Mouse (Mus musculus): ENCODE results near the gene Nxph4. TPM values are rescaled to one million over a fixed set of nuclear protein-coding genes. Genes with fewer than 3 reads are reported as not detected.
A peak's percentile ranks its signal among the peaks of the same experiment; 100 is the strongest.

Nxph4 gene
- total RNA-seq (2012; rRNA removed) = 0.13 TPM in 1 of 2 replicates, not detected in the other
- total RNA-seq (2014; rRNA removed) = not detected in 2 replicates
- polyA plus RNA-seq (2012; ENCODE audit: insufficient read length, low read depth) = 0.14 and 0.15 TPM in 2 replicates

DNA sequence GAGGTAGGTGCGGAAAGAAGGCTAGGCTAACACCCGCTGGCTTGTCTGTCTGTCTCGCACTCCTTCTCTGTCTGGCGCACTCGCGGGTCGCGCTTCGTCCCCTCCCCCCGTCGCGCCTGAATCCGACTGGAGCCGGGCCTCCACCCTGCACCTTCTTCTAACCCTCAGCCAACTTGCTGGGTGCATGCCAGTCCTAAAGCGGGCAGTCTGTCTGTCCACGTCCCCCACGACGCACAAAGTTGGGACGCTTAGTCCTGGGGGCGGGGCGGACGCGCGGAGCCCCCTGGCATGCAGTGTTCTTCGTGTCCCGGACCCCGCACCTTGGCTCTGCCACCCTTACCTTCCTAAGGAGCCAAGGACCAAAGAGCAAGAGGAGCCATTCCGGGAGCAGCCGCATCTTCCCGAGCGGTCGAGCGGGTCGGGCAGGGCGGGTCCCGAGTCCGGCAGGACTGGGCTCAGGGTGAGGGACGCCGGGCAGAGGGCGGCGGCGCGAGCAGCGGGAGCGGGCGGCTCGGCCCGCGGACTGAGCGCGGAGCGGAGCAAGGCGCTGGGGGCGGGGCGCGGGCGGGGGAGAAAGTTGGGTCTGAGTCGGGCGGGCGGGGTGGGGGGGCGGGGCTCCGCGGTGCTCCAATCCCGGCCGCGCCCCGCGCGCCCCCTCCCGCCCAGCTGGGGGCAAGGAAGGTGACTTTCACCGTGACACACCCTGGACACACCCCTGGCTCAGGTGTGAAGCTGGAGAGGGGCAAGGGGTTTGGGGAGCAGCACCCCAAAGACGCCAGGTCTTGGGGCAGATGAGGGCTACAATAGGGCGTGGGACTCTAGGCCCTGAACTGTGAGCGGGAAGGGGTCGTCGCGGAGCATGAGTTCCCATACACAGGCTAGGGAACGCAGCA, at the start of gene Nxph4:
Gene Nxph4, minus strand, starts transcription at position 524 of the 893 bp plus-strand sequence.
- H3K27me3 ChIP-seq (replicated peaks) = peaks cover 65% of the 10 kb centered on the region
- TF ChIP-seq ETS1 (conservative IDR thresholded peaks at IDR 0.05; ENCODE audit: low read depth, low read length) (no peak), ZNF384 (IDR thresholded peaks at IDR 0.05; ENCODE audit: low read depth, low read length) (no peak), SIN3A (IDR thresholded peaks at IDR 0.05; ENCODE audit: low read length) (no peak), CTCF (conservative IDR thresholded peaks at IDR 0.05 in 1 of 2, IDR thresholded peaks at IDR 0.05 in 1 of 2; ENCODE audit: low read depth in 2 of 2, low read length in 2 of 2) (peak in 1 of 2 experiments; percentile 11; a peak in 1 of 4 replicates), MAZ (IDR thresholded peaks at IDR 0.05; ENCODE audit: low read depth, low read length) (no peak), HCFC1 (IDR thresholded peaks at IDR 0.05; ENCODE audit: low read depth, low read length) (no peak), SMC3 (IDR thresholded peaks at IDR 0.05; ENCODE audit: low read depth, low read length) (no peak), USF1 (IDR thresholded peaks at IDR 0.05; ENCODE audit: low read depth, low read length) (no peak)
- DNase-seq (ENCODE audit: extremely low read depth) = no peak
- H3K9ac ChIP-seq (ENCODE audit: insufficient read depth, low read depth) = peak within 1 kb of the TSS; percentile 1; the same call in 1 of the 2 replicates
- peaks cover 23 to 39% of the 10 kb centered on the region in 2 experiments for H3K4me1 ChIP-seq (ENCODE audit: control insufficient read depth in 1 of 2, insufficient read depth in 2 of 2)
- dilution Hi-C loops (cut with MboI; ENCODE audit: extremely low pct_ligation_motif_present, extremely low pct_unique_long_range_greater_than_20kb, low sequenced_read_pairs) = no loop called here
- in situ Hi-C loops (cut with MboI; ENCODE audit: low pct_ligation_motif_present, low pct_unique_long_range_greater_than_20kb, low sequenced_read_pairs) = no loop called here
- H3K79me2 ChIP-seq (replicated peaks; ENCODE audit: control insufficient read depth, extremely low read depth, insufficient read depth, poor library complexity, severe bottlenecking) = no peaks in the 10 kb centered on the region
- peaks cover 4 to 8% of the 10 kb centered on the region in 2 experiments for H3K36me3 ChIP-seq (replicated peaks in 1 of 2; ENCODE audit: control insufficient read depth in 1 of 2, insufficient read depth in 1 of 2, low read length in 1 of 2)
- H3K4me2 ChIP-seq (ENCODE audit: insufficient read depth, low read depth, poor library complexity, severe bottlenecking) = peak within 1 kb of the TSS; percentile 80
- peak within 1 kb of the TSS in 1 of 3 experiments; percentile 55 for H3K4me3 ChIP-seq (replicated peaks in 1 of 3; ENCODE audit: low read depth in 2 of 3, low read length in 2 of 3, poor library complexity in 1 of 3)
- H3K9me3 ChIP-seq (replicated peaks; ENCODE audit: low read length) = peaks cover 3% of the 10 kb centered on the region
- H3K27ac ChIP-seq (ENCODE audit: insufficient read depth, low read depth) = no peak within 1 kb of the TSS

DNA sequence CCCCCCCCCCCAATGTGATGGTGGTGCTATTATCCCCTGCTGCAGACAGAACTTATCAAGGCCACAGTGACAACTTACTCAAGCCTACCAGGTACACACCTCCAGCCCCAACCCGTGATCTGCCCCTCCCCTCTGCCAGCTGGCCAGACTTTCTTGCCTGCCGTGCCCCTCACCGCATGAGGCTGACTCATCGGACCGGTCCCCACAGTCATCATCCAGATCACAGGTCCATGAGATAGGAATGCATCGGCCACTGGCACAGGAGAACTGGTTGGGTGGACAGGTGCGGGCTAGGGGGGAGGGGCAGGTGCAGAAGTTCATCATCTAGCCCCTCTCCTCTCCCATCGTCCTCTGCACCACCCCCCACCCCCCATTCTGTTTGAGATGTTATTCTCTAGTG, 49.3 kb upstream of the Nxph4 start:
- no peaks in the 10 kb centered on the region for H3K9me3 ChIP-seq (replicated peaks; ENCODE audit: low read length)
- H3K36me3 ChIP-seq (replicated peaks in 1 of 2; ENCODE audit: control insufficient read depth in 1 of 2, insufficient read depth in 1 of 2, low read length in 1 of 2) = peaks cover 41 to 53% of the 10 kb centered on the region in 2 experiments
- no peak overlapping the region for H3K27ac ChIP-seq (ENCODE audit: insufficient read depth, low read depth)
- dilution Hi-C loops (cut with MboI; ENCODE audit: extremely low pct_ligation_motif_present, extremely low pct_unique_long_range_greater_than_20kb, low sequenced_read_pairs) = no loop called here
- TF ChIP-seq SIN3A (IDR thresholded peaks at IDR 0.05; ENCODE audit: low read length) (no peak), RCOR1 (conservative IDR thresholded peaks at IDR 0.05; ENCODE audit: low read depth, low read length) (no peak), ZMIZ1 (IDR thresholded peaks at IDR 0.05; ENCODE audit: low read depth, low read length) (no peak), NRF1 (IDR thresholded peaks at IDR 0.05; ENCODE audit: low read depth, low read length) (no peak), JUND (conservative IDR thresholded peaks at IDR 0.05; ENCODE audit: low read depth, low read length) (no peak), SMC3 (IDR thresholded peaks at IDR 0.05; ENCODE audit: low read depth, low read length) (no peak), USF1 (IDR thresholded peaks at IDR 0.05; ENCODE audit: low read depth, low read length) (no peak), MAFK (IDR thresholded peaks at IDR 0.05; ENCODE audit: insufficient replicate concordance, low read length) (no peak), E2F4 (IDR thresholded peaks at IDR 0.05; ENCODE audit: insufficient replicate concordance, low read depth, low read length) (no peak), CHD2 (IDR thresholded peaks at IDR 0.05; ENCODE audit: low read length) (no peak), POLR2A (IDR thresholded peaks at IDR 0.05; ENCODE audit: low read depth, low read length) (no peak), CHD1 (IDR thresholded peaks at IDR 0.05; ENCODE audit: low read depth, low read length) (no peak), ELF1 (IDR thresholded peaks at IDR 0.05; ENCODE audit: low read depth, low read length) (no peak)
- H3K9ac ChIP-seq (ENCODE audit: insufficient read depth, low read depth) = no peak overlapping the region
- DNase-seq (ENCODE audit: extremely low read depth) = no peak
- H3K4me1 ChIP-seq (ENCODE audit: control insufficient read depth in 1 of 2, insufficient read depth in 2 of 2) = peaks cover 15 to 51% of the 10 kb centered on the region in 2 experiments
- H3K27me3 ChIP-seq (replicated peaks) = no peaks in the 10 kb centered on the region
- no peak overlapping the region for H3K4me2 ChIP-seq (ENCODE audit: insufficient read depth, low read depth, poor library complexity, severe bottlenecking)
- H3K4me3 ChIP-seq (replicated peaks in 1 of 3; ENCODE audit: low read depth in 2 of 3, low read length in 2 of 3, poor library complexity in 1 of 3) = no peak overlapping the region
- in situ Hi-C loops (cut with MboI; ENCODE audit: low pct_ligation_motif_present, low pct_unique_long_range_greater_than_20kb, low sequenced_read_pairs) = no loop called here
- no peaks in the 10 kb centered on the region for H3K79me2 ChIP-seq (replicated peaks; ENCODE audit: control insufficient read depth, extremely low read depth, insufficient read depth, poor library complexity, severe bottlenecking)
